Mouse (Mus musculus) limb, embryonic 14.5 days (tissue): Measurements from ENCODE around the gene Gm49322. TPM values are rescaled to one million over a fixed set of nuclear protein-coding genes. Genes with fewer than 3 reads are reported as not detected.

ENCODE experiments used
- ATAC-seq: fragments of 200-750 bp; cut with Nextera tagmentation; 2 replicates; pipeline ENCODE4 v1.8.0; 2017; ENCODE audit warnings: low read depth, moderate number of reproducible peaks, moderate TSS enrichment; ENCODE audit not compliant: low FRiP score
- DNase-seq: peaks from one replicate; pipeline ENCODE4 v3.0.0-alpha.2; 2015; ENCODE audit warnings: low spot score
- H3K27ac ChIP-seq: fragments of 300-500 bp; sonication (generic); replicated peaks from 2 replicates; pipeline ENCODE4 v1.5.1; 2014; ENCODE audit warnings: low read depth, mild to moderate bottlenecking, low read length, moderate library complexity, mixed read lengths
- H3K27me3 ChIP-seq: fragments of 300-500 bp; sonication (generic); 2 replicates; pipeline ENCODE4 v1.6.1; 2014; ENCODE audit warnings: low read length, mixed read lengths; ENCODE audit not compliant: control insufficient read depth, insufficient read depth
- H3K36me3 ChIP-seq: fragments of 300-500 bp; sonication (generic); 2 replicates; pipeline ENCODE4 v1.6.1; 2014; ENCODE audit warnings: mild to moderate bottlenecking, low read length, moderate library complexity, mixed read lengths; ENCODE audit not compliant: control insufficient read depth, insufficient read depth
- H3K4me1 ChIP-seq: fragments of 300-500 bp; sonication (generic); 2 replicates; pipeline ENCODE4 v1.6.1; 2014; ENCODE audit warnings: antibody characterized with exemption, low read length, mixed read lengths; ENCODE audit not compliant: control insufficient read depth, insufficient read depth
- H3K4me2 ChIP-seq: fragments of 300-500 bp; sonication (generic); replicated peaks from 2 replicates; pipeline ENCODE4 v1.6.1; 2014; ENCODE audit warnings: low read depth, mild to moderate bottlenecking, low read length, moderate library complexity; ENCODE audit not compliant: severe bottlenecking
- H3K4me3 ChIP-seq: fragments of 300-500 bp; sonication (generic); replicated peaks from 2 replicates; pipeline ENCODE4 v1.5.1; 2014; ENCODE audit warnings: low read length
- H3K9ac ChIP-seq: fragments of 300-500 bp; sonication (generic); 2 replicates; pipeline ENCODE4 v1.6.1; 2014; ENCODE audit warnings: mild to moderate bottlenecking, low read depth, low read length, moderate library complexity; ENCODE audit not compliant: severe bottlenecking
- H3K9me3 ChIP-seq: fragments of 300-500 bp; sonication (generic); 2 replicates; pipeline ENCODE4 v1.6.1; 2016; ENCODE audit warnings: low read length; ENCODE audit not compliant: control insufficient read depth
- POLR2A ChIP-seq: fragments of 200-500 bp; IDR thresholded peaks from 2 replicates; pipeline ENCODE4 v1.8.0; 2012; ENCODE audit warnings: inconsistent platforms, mild to moderate bottlenecking, moderate library complexity, borderline replicate concordance; ENCODE audit not compliant: insufficient read depth, insufficient read length; ENCODE audit errors: extremely low read depth
- WGBS: fragments of 180-500 bp; shearing (Covaris S2); extraction: QIAGEN DNeasy Blood & Tissue Kit; methylation state at CpG from one replicate; pipeline ENCODE4 v1.1.7; 2014; 5-methylcytosine and 5-hydroxymethylcytosine counted together
- polyA plus RNA-seq, 2 experiments: library from polyadenylated mRNA; depleted of rRNA in 1 of 2; stranded (reverse) in 1 of 2; unstranded in 1 of 2; fragments of >200 nt; fragmentation: Nextera tagmentation in 1 of 2; extraction: Ambion mirVana in 1 of 2; gene quantifications; 2 replicates each; pipeline versions ENCODE4 v1.2.1 to v1.2.3; 2012 to 2014

Gm49322 gene
- polyA plus RNA-seq, 2 experiments, result 2.8 to 5.6 TPM

- DNase-seq (no peak), ATAC-seq (no peak)
- TF ChIP-seq POLR2A, result no peak
- Histone ChIP-seq H3K4me3 (peak overlapping the region; percentile 65), H3K27ac (peak overlapping the region; percentile 67), H3K4me2 (peak overlapping the region; percentile 87), H3K4me1 (peaks cover 11% of the 10 kb centered on the region), H3K27me3 (no peaks in the 10 kb centered on the region), H3K36me3 (peaks cover 26% of the 10 kb centered on the region), H3K9me3 (no peaks in the 10 kb centered on the region), H3K9ac (peak overlapping the region; percentile 59)
- 32% methylated on average over 7 of the region's 7 CpGs for WGBS
Observed at GRCm38 (mm10) chr10:80603364-80603763, 2.5 kb upstream of the Gm49322 start.

GRCm38 (mm10) chr10:80604001-80604509 lies 1.8 kb upstream of the Gm49322 start:
- no peaks in the 10 kb centered on the region for H3K27me3 ChIP-seq
- no peak for ATAC-seq
- H3K4me3 ChIP-seq, result peak overlapping the region; percentile 65; the same call in 1 of the 2 replicates
- H3K9me3 ChIP-seq, result no peaks in the 10 kb centered on the region
- peak overlapping the region; percentile 87 for H3K4me2 ChIP-seq
- no peak overlapping the region for H3K27ac ChIP-seq
- WGBS, result 95% methylated on average over 6 of the region's 7 CpGs
- no peak for TF ChIP-seq POLR2A
- H3K36me3 ChIP-seq, result peaks cover 32% of the 10 kb centered on the region
- DNase-seq, result no peak
- peak overlapping the region; percentile 59; the same call in 1 of the 2 replicates for H3K9ac ChIP-seq
- H3K4me1 ChIP-seq, result peaks cover 11% of the 10 kb centered on the region

- no peaks in the 10 kb centered on the region for H3K27me3 ChIP-seq
- peaks cover 11% of the 10 kb centered on the region for H3K4me1 ChIP-seq
- no peak overlapping the region for H3K4me2 ChIP-seq
- H3K9me3 ChIP-seq, result no peaks in the 10 kb centered on the region
- no peak for TF ChIP-seq POLR2A
- H3K9ac ChIP-seq, result no peak overlapping the region
- 92% methylated on average over 2 of the region's 2 CpGs for WGBS
- DNase-seq, result no peak
- H3K27ac ChIP-seq, result no peak overlapping the region
- ATAC-seq, result no peak
- H3K36me3 ChIP-seq, result peaks cover 41% of the 10 kb centered on the region
- H3K4me3 ChIP-seq, result no peak overlapping the region
Observed at GRCm38 (mm10) chr10:80604988-80605387, 833 bp upstream of the Gm49322 start.

- TF ChIP-seq POLR2A, result no peak
- Histone ChIP-seq H3K4me3 (no peak overlapping the region), H3K27ac (no peak overlapping the region), H3K9ac (no peak overlapping the region), H3K4me1 (peaks cover 11% of the 10 kb centered on the region), H3K4me2 (no peak overlapping the region), H3K36me3 (peaks cover 52% of the 10 kb centered on the region), H3K27me3 (no peaks in the 10 kb centered on the region), H3K9me3 (no peaks in the 10 kb centered on the region)
- no peak for DNase-seq
- 91% methylated on average over 22 of the region's 23 CpGs for WGBS
- no peak for ATAC-seq
Observed at GRCm38 (mm10) chr10:80606306-80606705, 485 bp downstream of the Gm49322 start.

- ATAC-seq (no peak), DNase-seq (no peak)
- H3K27ac ChIP-seq, result no peak overlapping the region
- no peaks in the 10 kb centered on the region for H3K27me3 ChIP-seq
- H3K9me3 ChIP-seq, result no peaks in the 10 kb centered on the region
- H3K36me3 ChIP-seq, result peaks cover 55% of the 10 kb centered on the region
- H3K9ac ChIP-seq, result no peak overlapping the region
- no peak overlapping the region for H3K4me2 ChIP-seq
- 96% methylated on average over 34 of the region's 34 CpGs for WGBS
- H3K4me3 ChIP-seq, result no peak overlapping the region
- no peak for TF ChIP-seq POLR2A
- H3K4me1 ChIP-seq, result peaks cover 11% of the 10 kb centered on the region
Observed at GRCm38 (mm10) chr10:80606737-80607350, 1.0 kb downstream of the Gm49322 start.
